Mouse (Mus musculus) midbrain, embryonic 13.5 days (tissue): ENCODE results near the gene Apoe. TPM values are rescaled to one million over a fixed set of nuclear protein-coding genes. Genes with fewer than 3 reads are reported as not detected.

Source experiments
- polyA plus RNA-seq: library from polyadenylated mRNA; unstranded; fragments of >200 nt; fragmentation: Nextera tagmentation; extraction: Ambion mirVana; gene quantifications from 2 replicates; pipeline ENCODE4 v1.2.1, GENCODE M21; 2015

The Apoe gene
- polyA plus RNA-seq, 1 experiment from 2014 or later, result 194 TPM

Other genes starting within 250 kb of the Apoe start
- gene Mark4, start 240.4 kb downstream of the Apoe start, polyA plus RNA-seq, result 13.9 and 16.3 TPM in 2 replicates
- 0.24 and 0.32 TPM in 2 replicates for gene Exoc3l2, start 235.9 kb downstream of the Apoe start, polyA plus RNA-seq
- 2.9 and 4.5 TPM in 2 replicates for gene Bloc1s3, start 190.8 kb downstream of the Apoe start, polyA plus RNA-seq
- gene Trappc6a, start 190.8 kb downstream of the Apoe start, polyA plus RNA-seq, result 36.6 and 43.3 TPM in 2 replicates
- 0.08 and 0.11 TPM in 2 replicates for gene Nkpd1, start 181.3 kb downstream of the Apoe start, polyA plus RNA-seq
- 25.7 and 37.0 TPM in 2 replicates for gene Ppp1r37, start 136.1 kb downstream of the Apoe start, polyA plus RNA-seq
- gene Zfp296, start 121.9 kb downstream of the Apoe start, polyA plus RNA-seq, result 0.26 and 0.31 TPM in 2 replicates
- 134 and 138 TPM in 2 replicates for gene Gemin7, start 121.6 kb downstream of the Apoe start, polyA plus RNA-seq
- gene Clasrp, start 94.7 kb downstream of the Apoe start, polyA plus RNA-seq, result 54.0 and 65.0 TPM in 2 replicates
- 3.8 and 4.1 TPM in 2 replicates for gene Relb, start 69.8 kb downstream of the Apoe start, polyA plus RNA-seq
- 86.6 and 97.5 TPM in 2 replicates for gene Clptm1, start 34.2 kb downstream of the Apoe start, polyA plus RNA-seq
- gene Apoc2, start 21.2 kb downstream of the Apoe start, polyA plus RNA-seq, result 0.23 TPM in 1 of 2 replicates, not detected in the other
- gene Gm44805, start 17.8 kb downstream of the Apoe start, polyA plus RNA-seq, result not detected in 2 replicates
- gene Apoc4, start 17.7 kb downstream of the Apoe start, polyA plus RNA-seq, result not detected in 2 replicates
- gene Apoc1, start 6.5 kb downstream of the Apoe start, polyA plus RNA-seq, result 0.94 and 1.0 TPM in 2 replicates
- gene Tomm40, start 16.2 kb upstream of the Apoe start, polyA plus RNA-seq, result 105 and 125 TPM in 2 replicates
- gene Nectin2, start 51.3 kb upstream of the Apoe start, polyA plus RNA-seq, result 40.6 and 48.0 TPM in 2 replicates
- 5.2 and 6.4 TPM in 2 replicates for gene Bcam, start 71.8 kb upstream of the Apoe start, polyA plus RNA-seq
- 0.32 TPM in 1 of 2 replicates, not detected in the other for gene Cblc, start 97.6 kb upstream of the Apoe start, polyA plus RNA-seq
- gene Bcl3, start 123.6 kb upstream of the Apoe start, polyA plus RNA-seq, result 0.27 and 0.88 TPM in 2 replicates
- gene Gm19345, start 152.8 kb upstream of the Apoe start, polyA plus RNA-seq, result 5.7 and 6.6 TPM in 2 replicates
- gene Ceacam16, start 162.1 kb upstream of the Apoe start, polyA plus RNA-seq, result 0.54 and 0.62 TPM in 2 replicates
- not detected in 2 replicates for gene Ceacam19, start 188.8 kb upstream of the Apoe start, polyA plus RNA-seq
- 5.3 and 6.2 TPM in 2 replicates for gene Pvr, start 222.0 kb upstream of the Apoe start, polyA plus RNA-seq